Mouse (Mus musculus): Measurements from ENCODE around the gene Isl2. TPM values are rescaled to one million over a fixed set of nuclear protein-coding genes. Genes with fewer than 3 reads are reported as not detected.

The Isl2 gene
- total and polyA plus RNA-seq, 3 experiments = not detected

DNA sequence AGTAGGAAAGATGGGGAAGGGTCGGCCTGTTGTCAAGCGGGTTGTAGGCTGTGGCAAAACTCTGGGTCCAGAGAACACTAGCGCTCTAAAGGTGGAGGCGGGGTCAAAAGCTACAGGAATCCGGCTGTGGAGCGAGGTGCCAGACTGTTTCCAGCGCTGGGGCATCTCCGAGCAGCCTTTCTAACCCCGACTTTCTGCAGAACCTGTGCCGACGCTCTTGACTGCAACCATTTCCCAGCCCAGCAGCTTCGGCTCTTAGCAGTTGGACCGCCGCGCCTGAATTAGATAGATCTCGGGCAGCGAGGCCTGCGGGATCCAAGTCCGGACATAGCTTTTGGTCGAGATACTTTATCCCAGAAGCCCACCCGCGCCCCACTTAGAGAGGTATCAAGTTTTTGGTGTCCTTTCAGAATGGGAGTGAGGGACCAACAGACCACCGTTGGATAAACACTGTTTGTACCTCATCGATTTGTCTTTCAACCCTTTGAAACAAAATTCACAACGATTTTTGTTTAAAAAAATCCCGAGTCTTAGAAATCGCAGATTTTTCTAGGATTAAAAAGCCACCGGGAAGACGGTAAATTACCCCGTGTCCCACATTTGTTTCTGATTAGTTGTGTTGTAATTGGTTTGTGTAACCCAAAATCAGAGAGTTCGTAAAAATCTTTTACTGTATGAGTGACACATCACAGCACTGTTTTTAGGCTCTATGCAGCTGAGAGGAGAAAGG lies 1.4 kb downstream of the Isl2 start:
- DNase-seq (ENCODE audit: low read depth, low spot score) = no peak
- Histone ChIP-seq H3K27ac (ENCODE audit: control insufficient read depth, low read depth, low read length) (no peak overlapping the region), H3K36me3 (ENCODE audit: control insufficient read depth in 1 of 2, insufficient read depth in 2 of 2, low read length in 2 of 2) (no peaks in the 10 kb centered on the region), H3K4me1 (ENCODE audit: control insufficient read depth in 1 of 2, insufficient read depth in 2 of 2, low read length in 2 of 2) (no peaks in the 10 kb centered on the region), H3K4me3 (ENCODE audit: control insufficient read depth in 1 of 2, insufficient read depth in 1 of 2, low read depth in 2 of 2, low read length in 2 of 2) (no peak overlapping the region), H3K9ac (ENCODE audit: control insufficient read depth, low read depth, low read length, poor library complexity, severe bottlenecking) (no peak overlapping the region), H3K79me2 (ENCODE audit: control insufficient read depth, insufficient read depth, low read length, poor library complexity) (no peaks in the 10 kb centered on the region), H3K27me3 (ENCODE audit: control insufficient read depth in 1 of 2, insufficient read depth in 2 of 2, low read length in 2 of 2) (no peaks in the 10 kb centered on the region), H3K9me3 (replicated peaks; ENCODE audit: insufficient read depth, low read length) (no peaks in the 10 kb centered on the region)
- no peak for TF ChIP-seq MAX (IDR thresholded peaks at IDR 0.05; ENCODE audit: low read length)

DNA sequence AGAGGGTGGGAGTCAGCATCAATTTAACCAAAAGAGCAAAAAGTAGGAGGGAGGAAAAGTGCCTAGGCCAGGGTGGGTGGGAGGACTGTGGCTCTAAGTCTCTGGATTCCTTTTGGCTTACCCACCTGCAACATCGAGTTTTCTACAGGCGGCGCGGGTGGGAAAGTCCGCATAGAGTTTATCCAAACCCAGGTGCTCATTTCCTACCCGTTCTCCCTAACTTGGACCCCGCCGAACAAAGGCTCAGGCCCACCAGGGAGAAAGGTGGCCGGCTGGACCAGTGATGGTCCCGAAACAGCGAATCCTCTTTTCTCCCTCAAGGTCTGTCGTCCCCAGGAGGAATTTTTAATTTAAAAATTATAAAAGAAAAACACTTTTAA lies 1.9 kb downstream of the Isl2 start:
- TF ChIP-seq MEF2A (IDR thresholded peaks at IDR 0.05; ENCODE audit: extremely low read depth, insufficient replicate concordance, low read depth, low read length, poor library complexity, severe bottlenecking) (no peak), USF1 (IDR thresholded peaks at IDR 0.05; ENCODE audit: low read depth, low read length) (no peak), TBP (IDR thresholded peaks at IDR 0.05; ENCODE audit: low read depth, low read length) (no peak), RCOR1 (IDR thresholded peaks at IDR 0.05; ENCODE audit: low read depth, low read length) (no peak), ZMIZ1 (IDR thresholded peaks at IDR 0.05; ENCODE audit: low read depth, low read length) (no peak), SMC3 (IDR thresholded peaks at IDR 0.05; ENCODE audit: low read depth, low read length) (no peak), USF2 (IDR thresholded peaks at IDR 0.05; ENCODE audit: borderline replicate concordance in 1 of 2, insufficient read depth in 1 of 2, low read depth in 1 of 2, low read length in 2 of 2) (no peak), ZNF384 (IDR thresholded peaks at IDR 0.05; ENCODE audit: low read depth, low read length) (no peak), ZKSCAN1 (IDR thresholded peaks at IDR 0.05; ENCODE audit: low read depth, low read length) (no peak), MYC (IDR thresholded peaks at IDR 0.05; ENCODE audit: low read depth, low read length) (no peak)
- no peak for DNase-seq (ENCODE audit: low read depth, low spot score)
- H3K9me3 ChIP-seq (replicated peaks; ENCODE audit: insufficient read depth, low read length) = no peaks in the 10 kb centered on the region
- no peak overlapping the region for H3K9ac ChIP-seq (ENCODE audit: control insufficient read depth, low read depth, low read length, poor library complexity, severe bottlenecking)
- H3K4me1 ChIP-seq (ENCODE audit: control insufficient read depth in 1 of 2, insufficient read depth in 2 of 2, low read length in 2 of 2) = no peaks in the 10 kb centered on the region
- H3K36me3 ChIP-seq (ENCODE audit: control insufficient read depth in 1 of 2, insufficient read depth in 2 of 2, low read length in 2 of 2) = no peaks in the 10 kb centered on the region
- H3K27me3 ChIP-seq (ENCODE audit: control insufficient read depth in 1 of 2, insufficient read depth in 2 of 2, low read length in 2 of 2) = no peaks in the 10 kb centered on the region
- H3K27ac ChIP-seq (ENCODE audit: control insufficient read depth, low read depth, low read length) = no peak overlapping the region
- no peak overlapping the region for H3K4me3 ChIP-seq (ENCODE audit: control insufficient read depth in 1 of 2, insufficient read depth in 1 of 2, low read depth in 2 of 2, low read length in 2 of 2)
- no peaks in the 10 kb centered on the region for H3K79me2 ChIP-seq (ENCODE audit: control insufficient read depth, insufficient read depth, low read length, poor library complexity)

DNA sequence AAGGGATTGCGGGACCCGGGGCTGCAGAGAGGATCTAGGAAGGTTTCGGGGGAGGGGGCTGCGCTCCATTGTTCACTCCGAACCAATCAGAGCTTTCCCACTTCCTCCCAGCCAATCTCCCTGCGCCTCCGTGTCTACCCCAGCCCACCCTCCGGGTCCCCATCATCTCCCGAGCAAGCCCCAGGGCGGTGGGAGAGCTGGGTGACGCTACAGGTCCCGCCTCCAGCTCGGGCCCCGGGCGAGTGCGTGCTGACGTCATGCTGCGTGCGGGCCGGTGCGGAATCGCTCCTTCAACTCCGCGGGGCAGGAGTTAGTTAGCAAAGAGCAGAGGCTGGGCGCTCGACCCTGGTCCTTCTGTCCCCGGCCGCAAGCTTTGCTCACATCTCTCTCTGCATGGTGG lies 2.4 kb downstream of the Isl2 start:
- no peaks in the 10 kb centered on the region for H3K4me1 ChIP-seq (ENCODE audit: control insufficient read depth in 1 of 2, insufficient read depth in 2 of 2, low read length in 2 of 2)
- TF ChIP-seq SMC3 (IDR thresholded peaks at IDR 0.05; ENCODE audit: low read depth, low read length) (no peak), MAZ (IDR thresholded peaks at IDR 0.05; ENCODE audit: low read depth, low read length) (no peak), USF2 (IDR thresholded peaks at IDR 0.05; ENCODE audit: borderline replicate concordance in 1 of 2, insufficient read depth in 1 of 2, low read depth in 1 of 2, low read length in 2 of 2) (no peak), GATA1 (IDR thresholded peaks at IDR 0.05; ENCODE audit: low read depth, low read length) (no peak), ZNF384 (IDR thresholded peaks at IDR 0.05; ENCODE audit: low read depth, low read length) (no peak), TBP (IDR thresholded peaks at IDR 0.05; ENCODE audit: low read depth, low read length) (no peak), TAL1 (IDR thresholded peaks at IDR 0.05; ENCODE audit: low read length) (no peak), NRF1 (IDR thresholded peaks at IDR 0.05; ENCODE audit: insufficient read depth, low read depth, low read length, poor library complexity, severe bottlenecking) (no peak), JUND (IDR thresholded peaks at IDR 0.05; ENCODE audit: low read depth, low read length) (no peak)
- no peaks in the 10 kb centered on the region for H3K27me3 ChIP-seq (ENCODE audit: control insufficient read depth in 1 of 2, insufficient read depth in 2 of 2, low read length in 2 of 2)
- H3K36me3 ChIP-seq (ENCODE audit: control insufficient read depth in 1 of 2, insufficient read depth in 2 of 2, low read length in 2 of 2) = no peaks in the 10 kb centered on the region
- DNase-seq (ENCODE audit: low read depth, low spot score) = no peak
- H3K9me3 ChIP-seq (replicated peaks; ENCODE audit: insufficient read depth, low read length) = no peaks in the 10 kb centered on the region
- no peaks in the 10 kb centered on the region for H3K79me2 ChIP-seq (ENCODE audit: control insufficient read depth, insufficient read depth, low read length, poor library complexity)
- no peak overlapping the region for H3K27ac ChIP-seq (ENCODE audit: control insufficient read depth, low read depth, low read length)
- H3K4me3 ChIP-seq (ENCODE audit: control insufficient read depth in 1 of 2, insufficient read depth in 1 of 2, low read depth in 2 of 2, low read length in 2 of 2) = no peak overlapping the region
- no peak overlapping the region for H3K9ac ChIP-seq (ENCODE audit: control insufficient read depth, low read depth, low read length, poor library complexity, severe bottlenecking)
